Mouse (Mus musculus) cerebellum, postnatal 36 days (tissue): ENCODE data around the gene Ndufa4.
"Not testable (repeated sequence)": the region's sequence is repeated elsewhere in the genome, so short reads cannot be mapped to it uniquely, and the experiment has no call there.

Experiments used
- DNase-seq, 2 experiments: peaks; one replicate each; pipeline ENCODE4 v3.0.0; 2021 to 2022; ENCODE audit warnings: mixed read lengths in 2 of 2

Ndufa4 gene

GRCm38 (mm10) chr6:11907269-11908032 lies at the start of gene Ndufa4, which contains the start of gene Phf14:
TSS of gene Ndufa4 (minus strand) at chr6:11907497.
TSS of gene Phf14 (plus strand) at chr6:11907809.
- peak; percentile 93 to 97 for DNase-seq

GRCm38 (mm10) chr6:11948100-11948499 lies 40.8 kb upstream of the Ndufa4 start:
- DNase-seq: no peak

- DNase-seq: no peak
Measured at GRCm38 (mm10) chr6:11942089-11942488, 34.8 kb upstream of the Ndufa4 start.

GRCm38 (mm10) chr6:11940895-11941294 lies 33.6 kb upstream of the Ndufa4 start:
- no peak for DNase-seq

GRCm38 (mm10) chr6:11933403-11933802 lies 26.1 kb upstream of the Ndufa4 start:
- DNase-seq: no peak

GRCm38 (mm10) chr6:11927485-11927884 lies 20.2 kb upstream of the Ndufa4 start:
- no peak for DNase-seq

- peak; percentile 31 to 40 for DNase-seq
Measured at GRCm38 (mm10) chr6:11926082-11926595, 18.8 kb upstream of the Ndufa4 start.

- DNase-seq: peak; percentile 82 to 87
Measured at GRCm38 (mm10) chr6:11925496-11926041, 18.3 kb upstream of the Ndufa4 start.

GRCm38 (mm10) chr6:11908170-11908569 lies 873 bp upstream of the Ndufa4 start:
- peak in 1 of 2 experiments; percentile 23 for DNase-seq

GRCm38 (mm10) chr6:11906890-11907268 lies 418 bp downstream of the Ndufa4 start:
- no peak for DNase-seq

- DNase-seq: no peak
Measured at GRCm38 (mm10) chr6:11900809-11901310, 6.4 kb downstream of the Ndufa4 start.

GRCm38 (mm10) chr6:11875364-11875763 lies 31.9 kb downstream of the Ndufa4 start:
- not testable (repeated sequence) for DNase-seq
